Mouse (Mus musculus) heart, postnatal 0 days (tissue): ENCODE measurements around the gene Fam20a.

Source experiments
- CTCF ChIP-seq: IDR thresholded peaks from 2 replicates; pipeline ENCODE4 v1.5.1; 2016; ENCODE audit warnings: antibody characterized with exemption, control low read depth, low read depth
- EP300 ChIP-seq: IDR thresholded peaks from 2 replicates; pipeline ENCODE4 v1.6.1; 2016; ENCODE audit warnings: antibody characterized with exemption, low read depth

DNA sequence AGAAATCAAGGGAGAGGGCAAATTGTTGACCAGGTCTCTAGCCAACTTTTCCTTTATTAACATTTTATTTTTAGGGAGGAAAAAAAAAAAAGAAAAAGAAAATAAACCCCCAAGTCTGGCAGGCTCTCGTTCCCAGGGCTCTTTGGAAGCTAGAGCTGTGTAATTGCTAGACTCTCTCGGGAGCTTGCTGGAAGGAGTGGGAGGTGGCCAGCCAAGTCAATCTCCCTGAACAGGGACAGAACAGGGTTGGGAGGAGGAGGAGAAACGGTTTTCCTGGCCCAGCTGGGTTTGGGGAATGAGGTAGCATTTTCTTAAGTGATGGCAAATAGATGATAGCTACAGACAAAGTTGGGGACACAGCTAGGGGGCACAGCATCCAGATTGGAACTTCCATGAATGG lies 29.3 kb downstream of the Fam20a start:
- TF ChIP-seq CTCF (no peak), EP300 (no peak)
